Mouse (Mus musculus) embryonic facial prominence, embryonic 15.5 days (tissue): ENCODE measurements at regions not wholly inside any gene's neighbourhood (a gene's known extent, or its start where the extent isn't known, plus 50 kb on each side); places are given as distances from the start of the nearest gene placed in this dataset.

ENCODE experiments used
- ATAC-seq: fragments of 200-750 bp; cut with Nextera tagmentation; 2 replicates; pipeline ENCODE4 v1.8.0; 2017; ENCODE audit warnings: low read depth, moderate TSS enrichment; ENCODE audit not compliant: insufficient number of reproducible peaks, low FRiP score, low TSS enrichment
- H3K27ac ChIP-seq: fragments of 300-500 bp; sonication (generic); replicated peaks from 2 replicates; pipeline ENCODE4 v1.5.1; 2015; ENCODE audit warnings: mild to moderate bottlenecking, inconsistent platforms
- H3K27me3 ChIP-seq: fragments of 300-500 bp; sonication (generic); 2 replicates; pipeline ENCODE4 v1.6.1; 2015; ENCODE audit warnings: inconsistent platforms
- H3K36me3 ChIP-seq: fragments of 300-500 bp; sonication (generic); 2 replicates; pipeline ENCODE4 v1.6.1; 2015; ENCODE audit warnings: mild to moderate bottlenecking, inconsistent platforms
- H3K4me1 ChIP-seq: fragments of 300-500 bp; sonication (generic); 2 replicates; pipeline ENCODE4 v1.6.1; 2015; ENCODE audit warnings: inconsistent platforms
- H3K4me2 ChIP-seq: fragments of 300-500 bp; sonication (generic); replicated peaks from 2 replicates; pipeline ENCODE4 v1.6.1; 2015; ENCODE audit warnings: mild to moderate bottlenecking, inconsistent platforms
- H3K4me3 ChIP-seq: fragments of 300-500 bp; sonication (generic); replicated peaks from 2 replicates; pipeline ENCODE4 v1.5.1; 2015; ENCODE audit warnings: mild to moderate bottlenecking, inconsistent platforms
- H3K9ac ChIP-seq: fragments of 300-500 bp; sonication (generic); 2 replicates; pipeline ENCODE4 v1.6.1; 2015; ENCODE audit warnings: inconsistent platforms
- H3K9me3 ChIP-seq: fragments of 300-500 bp; sonication (generic); replicated peaks from 2 replicates; pipeline ENCODE4 v1.6.1; 2016; ENCODE audit warnings: inconsistent platforms
- WGBS: fragments of 180-500 bp; shearing (Covaris S2); methylation state at CpG from one replicate; pipeline ENCODE4 v1.1.7; 2015; 5-methylcytosine and 5-hydroxymethylcytosine counted together

DNA sequence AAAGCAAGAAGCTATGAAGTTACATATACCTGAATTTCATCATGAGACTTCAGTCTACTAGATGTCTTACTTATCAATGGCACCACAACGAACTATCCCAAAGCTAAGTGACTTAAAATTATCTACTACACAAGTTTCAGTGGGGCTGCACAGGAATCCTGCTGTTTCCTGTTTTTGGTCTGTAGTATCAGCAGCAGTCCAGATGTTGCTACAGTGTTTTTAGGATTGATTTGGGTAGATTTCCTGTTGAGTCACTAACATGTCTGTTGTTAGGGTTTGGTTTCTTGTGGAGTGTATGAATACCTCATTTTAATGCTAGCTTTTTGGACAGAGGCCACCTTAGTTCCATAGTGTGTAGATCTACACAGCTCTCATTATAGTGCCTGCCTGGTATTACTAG, 120.8 kb upstream of the Thumpd2 start:
- WGBS: 78% methylated on average over 1 of the region's 1 CpGs
- Histone ChIP-seq H3K4me3 (no peak overlapping the region), H3K36me3 (no peaks in the 10 kb centered on the region), H3K4me1 (no peaks in the 10 kb centered on the region), H3K9me3 (no peaks in the 10 kb centered on the region), H3K27me3 (no peaks in the 10 kb centered on the region), H3K9ac (no peak overlapping the region), H3K4me2 (no peak overlapping the region), H3K27ac (no peak overlapping the region)
- no peak for ATAC-seq

DNA sequence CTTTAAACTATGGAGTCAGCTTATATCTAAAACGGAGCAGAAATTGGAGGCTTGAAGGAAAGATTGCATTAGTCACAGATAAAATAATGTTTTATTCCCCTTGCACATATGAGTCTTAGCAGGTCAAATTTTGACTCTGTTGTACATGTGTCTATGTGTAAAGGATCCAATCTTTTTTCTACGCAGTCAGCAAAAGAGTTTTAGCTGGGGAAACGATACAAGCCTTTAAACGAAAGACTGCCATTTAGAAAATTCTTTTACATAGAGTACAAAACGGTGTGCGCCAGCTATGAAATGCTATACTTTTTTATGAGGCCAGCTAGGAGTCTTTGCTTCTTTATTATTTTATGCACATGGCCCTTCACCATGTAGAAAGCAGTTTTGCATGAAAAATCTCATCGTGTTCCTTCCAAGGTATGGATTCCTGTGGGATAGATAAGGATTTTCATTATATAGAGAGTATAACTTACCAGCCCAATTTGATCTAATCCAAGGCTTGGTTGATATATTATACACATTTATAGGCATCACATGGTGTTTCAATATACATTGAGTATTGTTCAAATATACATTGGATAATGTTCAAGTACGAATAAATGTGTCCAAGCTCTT, 116.0 kb upstream of the Thumpd2 start:
- no peaks in the 10 kb centered on the region for H3K27me3 ChIP-seq
- no peaks in the 10 kb centered on the region for H3K9me3 ChIP-seq
- no peak overlapping the region for H3K27ac ChIP-seq
- H3K4me1 ChIP-seq: no peaks in the 10 kb centered on the region
- ATAC-seq: no peak
- no peaks in the 10 kb centered on the region for H3K36me3 ChIP-seq
- H3K4me3 ChIP-seq: no peak overlapping the region
- WGBS: 78% methylated on average over 8 of the region's 8 CpGs
- no peak overlapping the region for H3K9ac ChIP-seq
- H3K4me2 ChIP-seq: no peak overlapping the region

DNA sequence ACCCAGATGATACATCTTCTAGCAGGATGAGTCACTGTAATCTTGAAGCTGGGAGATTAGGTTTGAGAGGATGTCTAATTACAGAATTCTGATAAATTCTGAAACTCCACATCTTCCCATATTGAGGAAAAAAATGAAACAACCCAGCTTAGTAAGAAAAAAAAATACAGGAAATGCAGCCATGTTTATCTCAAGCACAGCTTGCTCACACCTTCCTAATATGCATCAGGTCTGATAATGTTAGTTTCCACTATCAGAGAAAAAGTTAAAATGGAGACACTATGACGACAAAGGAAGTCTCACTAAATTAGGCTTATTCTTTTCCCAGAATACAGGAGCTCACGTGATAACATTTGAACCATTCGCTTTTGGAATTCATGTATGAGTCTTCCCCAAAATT, 111.4 kb upstream of the Thumpd2 start:
- WGBS: 92% methylated on average over 3 of the region's 3 CpGs
- ATAC-seq: no peak
- no peaks in the 10 kb centered on the region for H3K9me3 ChIP-seq

DNA sequence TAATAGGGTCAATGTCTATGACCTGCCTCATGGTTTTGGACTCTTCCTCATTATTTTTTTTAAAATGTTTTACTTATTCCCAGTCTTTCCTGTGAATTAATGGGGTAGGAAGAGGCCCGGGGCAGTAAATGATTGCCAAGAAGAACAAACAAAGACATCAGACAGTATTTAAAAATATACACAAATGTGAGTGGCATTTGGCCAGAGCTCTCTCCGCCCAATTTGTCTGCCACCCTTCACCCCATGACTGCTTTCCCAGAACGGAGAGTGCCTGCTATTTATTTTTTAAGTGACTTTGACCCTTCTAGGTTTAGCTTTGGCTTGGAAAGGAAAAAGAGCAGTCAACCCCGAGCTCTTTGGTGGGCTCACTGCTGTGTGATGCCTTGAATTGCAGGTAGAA, 111.0 kb upstream of the Thumpd2 start:
- H3K4me1 ChIP-seq: no peaks in the 10 kb centered on the region
- 62% methylated on average over 4 of the region's 4 CpGs for WGBS
- no peak overlapping the region for H3K4me2 ChIP-seq
- H3K36me3 ChIP-seq: no peaks in the 10 kb centered on the region
- H3K27me3 ChIP-seq: no peaks in the 10 kb centered on the region
- ATAC-seq: no peak
- no peak overlapping the region for H3K27ac ChIP-seq
- H3K9ac ChIP-seq: no peak overlapping the region
- H3K4me3 ChIP-seq: no peak overlapping the region
- no peaks in the 10 kb centered on the region for H3K9me3 ChIP-seq

More for the DNA sequence above, 111.4 kb upstream of the Thumpd2 start:
- no peaks in the 10 kb centered on the region for H3K27me3 ChIP-seq
- no peaks in the 10 kb centered on the region for H3K36me3 ChIP-seq
- H3K27ac ChIP-seq: no peak overlapping the region
- H3K4me1 ChIP-seq: no peaks in the 10 kb centered on the region
- no peak overlapping the region for H3K4me3 ChIP-seq
- H3K4me2 ChIP-seq: no peak overlapping the region
- H3K9ac ChIP-seq: no peak overlapping the region

DNA sequence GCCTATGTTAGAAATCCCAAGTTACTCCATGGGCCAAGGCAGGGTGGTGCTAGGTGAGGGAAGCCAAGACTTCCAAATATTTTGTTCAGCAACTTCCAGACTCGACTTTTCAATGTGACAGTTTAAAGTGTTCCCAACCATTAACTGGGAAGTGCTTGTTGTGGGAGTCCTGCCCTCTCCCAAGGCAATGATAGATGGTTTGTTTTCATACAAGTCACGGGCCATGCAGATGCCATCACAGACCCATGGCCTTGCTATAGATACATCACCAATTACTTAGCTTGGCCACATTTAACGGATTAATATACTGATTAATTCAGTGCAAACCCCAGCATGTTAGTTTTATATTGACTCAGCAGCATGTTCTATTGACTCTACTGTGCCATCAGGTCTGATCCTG, 108.1 kb upstream of the Thumpd2 start:
- H3K4me2 ChIP-seq: no peak overlapping the region
- no peaks in the 10 kb centered on the region for H3K9me3 ChIP-seq
- no peaks in the 10 kb centered on the region for H3K4me1 ChIP-seq
- WGBS: 79% methylated on average over 3 of the region's 3 CpGs
- no peak overlapping the region for H3K4me3 ChIP-seq
- no peak overlapping the region for H3K9ac ChIP-seq
- H3K27ac ChIP-seq: no peak overlapping the region
- H3K27me3 ChIP-seq: no peaks in the 10 kb centered on the region
- H3K36me3 ChIP-seq: no peaks in the 10 kb centered on the region
- no peak for ATAC-seq

DNA sequence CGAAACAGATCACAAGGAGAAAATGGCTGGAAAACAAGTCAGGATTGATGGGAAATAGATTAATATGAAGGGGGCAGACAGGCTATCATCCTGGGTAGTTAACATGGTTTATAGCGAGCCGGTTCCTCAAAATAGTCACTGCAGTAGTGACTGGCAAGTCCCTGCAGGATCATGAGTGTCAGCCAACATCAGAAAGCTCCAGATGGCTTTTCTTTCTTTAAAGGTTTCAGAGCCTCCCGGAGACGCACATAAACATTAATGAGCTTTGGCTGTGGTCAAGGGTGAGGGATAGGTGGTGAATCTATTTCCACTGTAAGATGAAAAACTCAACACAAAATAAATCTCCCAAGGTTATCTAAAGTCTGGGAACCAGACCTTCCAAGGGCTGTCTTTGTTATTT, 104.2 kb upstream of the Thumpd2 start:
- Histone ChIP-seq H3K9me3 (no peaks in the 10 kb centered on the region), H3K27me3 (no peaks in the 10 kb centered on the region), H3K4me1 (no peaks in the 10 kb centered on the region), H3K9ac (no peak overlapping the region), H3K36me3 (no peaks in the 10 kb centered on the region), H3K4me3 (no peak overlapping the region), H3K27ac (no peak overlapping the region), H3K4me2 (no peak overlapping the region)
- no peak for ATAC-seq
- WGBS: 63% methylated on average over 5 of the region's 5 CpGs

DNA sequence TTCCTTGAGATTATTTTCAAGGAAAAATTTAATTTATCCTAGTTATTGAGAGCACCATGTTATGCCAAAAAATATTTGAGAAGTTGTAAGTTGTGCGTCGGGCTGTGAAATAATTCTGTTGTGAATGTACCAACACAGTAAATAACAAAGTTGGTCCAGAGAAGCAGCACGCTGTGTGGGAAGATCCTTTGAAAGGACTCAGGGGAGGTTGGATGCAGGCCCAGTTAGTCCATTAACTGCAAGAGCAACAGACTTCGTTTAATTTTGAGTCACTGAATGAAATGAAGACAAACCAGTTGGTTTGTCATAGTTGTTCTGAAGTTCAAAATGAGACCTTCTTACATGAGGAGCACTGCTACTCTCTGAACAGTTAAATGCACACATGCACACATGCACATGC, 85.8 kb upstream of the Thumpd2 start:
- no peaks in the 10 kb centered on the region for H3K36me3 ChIP-seq
- H3K9me3 ChIP-seq: no peaks in the 10 kb centered on the region
- H3K4me1 ChIP-seq: no peaks in the 10 kb centered on the region
- no peak overlapping the region for H3K4me2 ChIP-seq
- H3K9ac ChIP-seq: no peak overlapping the region
- ATAC-seq: no peak
- H3K27ac ChIP-seq: no peak overlapping the region
- WGBS: 88% methylated on average over 4 of the region's 4 CpGs
- H3K27me3 ChIP-seq: no peaks in the 10 kb centered on the region
- no peak overlapping the region for H3K4me3 ChIP-seq

DNA sequence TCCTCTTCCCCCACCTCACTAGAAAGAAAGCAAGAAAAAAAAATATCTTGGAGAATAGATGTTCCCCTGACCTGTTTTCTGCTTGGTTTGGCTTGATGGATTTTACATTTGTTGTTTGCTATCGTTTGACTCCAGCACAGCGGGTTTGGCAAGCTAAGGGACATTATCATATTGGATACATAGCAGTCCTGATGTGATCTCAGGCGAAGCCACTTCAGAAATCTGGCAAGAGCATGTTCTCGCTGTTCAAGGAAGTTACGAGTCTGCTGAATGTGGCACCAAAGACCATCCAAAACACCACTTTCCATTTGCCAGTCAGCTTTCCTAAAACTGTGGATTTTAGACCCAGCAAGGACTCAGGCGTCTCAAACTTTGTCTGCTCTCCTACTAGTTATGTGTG, 69.8 kb upstream of the Thumpd2 start:
- WGBS: 78% methylated on average over 6 of the region's 6 CpGs
- ATAC-seq: no peak

DNA sequence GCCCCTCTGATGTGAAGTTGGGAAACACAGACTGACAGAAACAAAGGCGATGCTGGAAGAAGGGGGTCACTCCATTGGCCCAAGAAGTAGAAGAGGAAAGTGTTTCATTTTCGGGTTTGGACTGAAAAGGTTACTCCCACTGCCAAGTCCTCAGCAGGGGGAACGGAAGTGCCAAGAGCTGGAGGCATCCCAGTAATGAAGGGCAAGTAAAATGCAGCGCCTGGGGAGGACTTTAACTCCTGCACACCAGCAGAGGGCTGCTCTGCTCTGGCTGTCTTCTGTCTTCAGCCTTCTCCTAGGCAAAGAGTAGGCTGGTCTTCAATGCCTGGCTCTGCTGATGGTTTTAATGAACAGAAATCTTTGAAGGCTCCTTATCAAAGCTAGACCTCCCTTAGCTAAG, 68.3 kb upstream of the Thumpd2 start:
- Histone ChIP-seq H3K27me3 (no peaks in the 10 kb centered on the region), H3K27ac (no peak overlapping the region), H3K4me2 (no peak overlapping the region), H3K4me1 (no peaks in the 10 kb centered on the region), H3K9me3 (no peaks in the 10 kb centered on the region), H3K4me3 (no peak overlapping the region), H3K36me3 (no peaks in the 10 kb centered on the region), H3K9ac (no peak overlapping the region)
- no peak for ATAC-seq
- WGBS: 52% methylated on average over 4 of the region's 4 CpGs

More for the DNA sequence above, 69.8 kb upstream of the Thumpd2 start:
- no peaks in the 10 kb centered on the region for H3K36me3 ChIP-seq
- no peaks in the 10 kb centered on the region for H3K27me3 ChIP-seq
- no peaks in the 10 kb centered on the region for H3K9me3 ChIP-seq
- no peak overlapping the region for H3K4me2 ChIP-seq
- H3K4me3 ChIP-seq: no peak overlapping the region
- no peaks in the 10 kb centered on the region for H3K4me1 ChIP-seq
- H3K27ac ChIP-seq: no peak overlapping the region
- no peak overlapping the region for H3K9ac ChIP-seq
